Mouse (Mus musculus): Measurements from ENCODE around the gene Pde2a.

Pde2a gene

DNA sequence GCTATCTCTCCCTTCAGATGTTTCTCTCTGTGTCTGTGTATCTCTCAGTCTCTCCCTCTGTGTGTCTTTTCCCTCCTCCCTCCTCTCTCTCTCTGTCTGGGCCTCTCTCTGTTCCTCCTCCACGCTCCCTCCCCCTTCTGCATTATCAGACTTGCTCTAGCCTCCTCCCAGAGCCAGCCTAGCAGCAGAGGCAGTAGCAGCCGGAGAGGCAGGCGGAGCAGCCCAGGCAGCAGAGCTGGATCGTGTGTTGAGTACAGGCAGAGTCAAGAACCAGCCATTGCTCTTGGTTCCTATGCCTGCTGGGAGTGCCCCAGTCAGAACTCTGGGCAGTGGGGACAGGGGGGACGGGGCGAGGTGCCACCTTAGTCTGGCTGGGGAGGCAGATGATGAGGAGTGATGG lies at the start of gene Pde2a:
Pde2a (plus strand) TSS at position 163 of the 400 bp plus-strand sequence.
- DNase-seq: peak; percentile 44 to 46

DNA sequence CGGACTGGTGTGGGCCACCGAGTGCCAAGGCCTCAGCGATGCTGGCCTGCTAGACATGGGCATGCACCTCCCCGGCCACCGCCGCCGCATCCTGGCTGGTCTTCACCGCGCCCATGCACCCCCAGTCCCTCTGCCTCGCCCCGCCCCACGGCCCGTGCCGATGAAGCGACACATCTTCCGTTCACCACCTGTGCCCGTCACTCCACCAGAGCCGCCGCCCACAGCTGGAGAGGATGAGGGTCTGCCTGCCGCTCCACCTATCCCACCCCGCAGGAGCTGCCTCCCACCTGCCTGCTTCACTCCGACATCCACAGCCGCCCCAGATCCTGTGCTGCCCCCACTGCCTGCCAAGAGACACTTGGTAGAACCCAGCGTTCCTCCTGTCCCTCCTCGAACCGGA lies 48.4 kb upstream of the Pde2a start:
- DNase-seq: no peak

DNA sequence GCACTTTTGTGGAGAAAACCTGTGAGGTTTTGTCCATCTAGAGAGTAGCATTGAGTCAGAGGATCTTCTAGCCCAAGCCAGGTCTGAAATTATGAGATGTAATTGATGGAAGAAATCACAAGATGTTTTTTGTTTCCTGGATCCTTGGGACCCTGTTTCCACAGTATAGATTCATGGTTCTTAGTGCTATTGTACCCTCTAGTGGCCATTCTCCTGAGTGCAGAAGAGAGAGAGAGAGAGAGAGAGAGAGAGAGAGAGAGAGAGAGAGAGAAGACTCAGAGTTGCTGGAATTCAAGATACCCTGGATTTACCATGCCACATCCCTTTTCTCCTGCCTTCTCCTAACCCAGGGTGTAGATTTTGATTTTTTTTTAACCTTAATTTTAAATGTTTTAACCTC lies 47.3 kb upstream of the Pde2a start:
- peak; percentile 73 to 82 for DNase-seq

DNA sequence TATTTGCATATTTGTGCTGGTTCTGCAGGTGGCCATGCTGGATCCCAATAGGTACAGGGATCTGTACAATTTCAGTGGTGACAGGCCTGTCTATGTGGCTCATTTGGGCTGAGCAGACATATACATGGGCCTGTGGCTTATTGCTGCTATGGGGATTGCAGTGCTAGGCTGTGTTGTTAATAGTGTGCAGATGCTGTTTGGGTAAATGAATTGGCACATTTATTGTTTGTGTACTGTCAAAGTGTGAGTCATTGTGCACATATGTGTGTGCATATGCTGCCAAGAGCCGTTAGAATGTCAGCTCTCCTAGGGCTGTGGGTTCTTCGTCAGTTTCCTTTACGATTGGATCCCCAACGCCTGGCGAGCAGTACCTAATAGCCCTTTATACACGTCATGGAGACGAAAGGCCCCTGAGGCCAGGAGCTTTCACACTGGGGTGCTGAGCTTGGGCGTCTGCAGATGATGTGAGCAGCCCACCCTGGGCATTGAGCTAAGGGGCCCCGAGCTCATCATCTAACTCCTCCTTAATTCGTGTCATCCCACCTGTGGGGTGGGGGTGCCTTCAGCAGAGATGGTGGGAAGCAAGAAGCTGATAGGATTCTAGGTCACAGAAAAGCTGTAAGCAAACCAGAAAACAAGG lies 44.7 kb upstream of the Pde2a start:
- DNase-seq: no peak

DNA sequence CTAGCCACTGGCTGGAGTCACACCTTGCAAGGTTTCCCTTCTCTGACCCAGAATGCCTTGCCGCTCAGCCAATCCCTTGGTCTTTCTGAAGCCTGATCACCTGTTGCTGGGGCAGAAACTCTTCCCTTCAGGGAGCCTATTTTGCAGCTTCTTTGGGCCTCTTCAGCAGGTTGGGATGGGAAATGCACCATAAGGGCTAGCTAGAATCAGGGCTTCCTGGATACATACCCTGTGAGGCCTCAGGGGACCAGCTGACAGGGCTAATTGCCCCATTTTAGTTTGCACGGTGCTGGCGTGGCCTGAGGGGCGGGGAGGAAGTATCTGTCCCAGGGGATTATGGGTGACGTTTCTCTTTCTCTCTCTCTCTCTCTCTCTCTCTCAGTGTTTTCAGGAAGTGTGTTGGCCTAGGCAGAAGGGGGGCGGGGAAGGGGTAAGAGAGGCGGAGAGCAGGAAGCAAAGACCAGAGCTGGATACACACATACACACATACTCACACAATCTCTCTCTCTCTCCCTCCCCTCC lies 43.7 kb upstream of the Pde2a start:
- DNase-seq: no peak

DNA sequence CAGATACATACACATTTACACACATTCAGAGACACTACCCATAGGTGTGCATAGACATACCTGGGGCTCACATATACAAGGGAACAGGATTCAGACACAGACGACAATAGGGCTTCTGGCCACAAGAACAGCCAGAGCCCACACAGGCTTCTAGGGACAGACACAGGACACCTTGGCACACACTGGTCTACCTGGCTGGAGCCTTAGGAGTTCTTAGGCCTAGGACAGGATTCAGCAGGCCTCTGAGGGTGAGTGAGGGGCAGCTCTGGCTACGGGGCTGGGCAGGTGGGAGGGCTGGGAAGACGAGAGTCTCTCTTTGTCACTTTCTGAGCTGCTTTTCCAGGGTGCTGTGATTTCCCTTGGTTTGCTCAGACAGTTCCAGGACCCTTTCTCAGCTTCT lies 43.2 kb upstream of the Pde2a start:
- DNase-seq: no peak

DNA sequence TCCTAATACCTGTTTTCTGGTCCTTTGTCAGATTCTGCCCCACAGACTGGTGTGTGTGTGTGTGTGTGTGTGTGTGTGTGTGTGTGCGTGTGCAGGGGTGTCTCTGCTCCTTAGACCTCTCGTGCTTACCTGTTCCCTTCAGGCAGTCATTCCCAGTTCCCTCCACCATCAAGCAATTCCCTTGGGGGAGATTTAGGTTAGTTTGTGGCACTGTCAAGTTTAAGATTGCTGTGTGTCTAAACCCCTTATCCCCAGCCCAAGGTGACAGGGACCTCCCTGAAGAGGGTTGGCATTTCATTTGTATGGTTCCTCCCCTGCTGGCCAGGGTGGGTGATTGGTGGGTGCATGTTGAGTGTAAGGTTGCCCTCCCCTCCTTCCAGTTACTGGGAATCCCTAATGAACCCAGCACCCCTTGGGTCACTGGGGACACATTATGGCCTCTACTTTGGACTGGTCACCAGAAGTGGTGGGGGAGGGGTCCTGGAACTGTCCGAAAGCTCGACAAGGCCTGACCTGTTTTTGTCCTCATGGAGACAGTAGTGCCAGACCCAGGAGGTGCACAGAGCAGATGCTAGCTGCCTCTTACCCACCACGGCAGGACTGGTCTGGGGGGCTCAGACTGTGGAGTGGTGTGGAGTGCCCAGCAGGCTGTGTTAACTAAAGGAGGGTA lies 42.6 kb upstream of the Pde2a start:
- DNase-seq: no peak

DNA sequence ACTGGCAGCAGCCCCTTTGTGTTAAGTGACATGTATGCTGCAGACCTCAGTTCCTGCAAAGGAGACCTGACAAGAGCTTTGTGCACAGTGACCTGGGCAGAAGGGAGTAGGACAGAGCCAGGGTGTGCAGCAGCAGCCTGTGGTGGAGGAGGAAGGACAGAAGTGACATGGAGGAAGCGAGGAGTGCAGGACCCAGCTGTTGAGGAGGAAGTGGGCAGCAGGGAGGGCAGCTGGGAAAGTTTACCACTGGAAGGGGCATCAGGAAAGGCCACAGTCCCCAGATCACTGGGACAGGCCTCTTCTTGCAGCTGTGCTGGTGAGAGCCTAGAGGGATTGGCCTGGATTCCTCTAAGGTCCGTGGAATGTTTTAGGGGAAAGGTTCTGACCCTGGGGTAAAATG lies 41.8 kb upstream of the Pde2a start:
- DNase-seq: no peak

DNA sequence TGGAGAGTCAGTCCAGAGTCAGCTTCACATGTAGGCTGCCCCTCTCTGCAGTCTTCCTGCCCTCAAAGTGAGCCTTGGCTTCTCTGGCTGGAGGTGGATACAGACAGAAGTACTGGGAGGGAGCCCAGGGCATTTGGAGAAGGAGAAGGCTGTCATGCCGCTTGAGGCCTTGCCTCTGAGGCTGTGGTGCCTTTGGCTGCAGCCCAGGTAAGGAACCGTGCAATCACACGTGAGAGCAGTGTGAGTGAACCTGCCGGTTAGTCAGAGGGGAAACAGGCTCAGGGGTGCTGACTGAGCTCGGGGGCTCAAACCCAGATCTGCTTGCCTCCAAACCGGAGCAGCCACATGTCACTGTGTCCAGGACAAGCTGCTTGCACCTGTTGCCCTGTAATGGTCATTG lies 40.0 kb upstream of the Pde2a start:
- no peak for DNase-seq

DNA sequence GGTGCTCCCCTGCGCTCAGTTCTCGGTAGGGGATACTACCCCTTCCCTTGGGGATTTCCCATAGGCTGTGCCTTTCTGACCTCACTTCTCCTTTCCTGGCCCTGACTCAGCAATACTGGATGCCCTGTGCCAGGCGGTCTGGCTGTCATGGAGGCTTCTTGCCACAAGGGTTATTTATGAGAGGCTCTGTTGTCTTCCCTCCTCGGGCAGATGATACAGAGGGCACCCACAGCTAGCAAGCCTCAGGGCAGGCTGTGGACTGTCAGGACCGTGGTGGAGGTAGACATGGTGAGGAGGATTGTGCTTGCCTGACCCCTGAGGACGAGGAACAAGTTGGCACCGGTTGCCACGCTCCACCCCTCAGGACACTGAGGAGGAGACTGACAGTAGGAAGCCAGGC lies 39.1 kb upstream of the Pde2a start:
- DNase-seq: peak; percentile 42 to 43

DNA sequence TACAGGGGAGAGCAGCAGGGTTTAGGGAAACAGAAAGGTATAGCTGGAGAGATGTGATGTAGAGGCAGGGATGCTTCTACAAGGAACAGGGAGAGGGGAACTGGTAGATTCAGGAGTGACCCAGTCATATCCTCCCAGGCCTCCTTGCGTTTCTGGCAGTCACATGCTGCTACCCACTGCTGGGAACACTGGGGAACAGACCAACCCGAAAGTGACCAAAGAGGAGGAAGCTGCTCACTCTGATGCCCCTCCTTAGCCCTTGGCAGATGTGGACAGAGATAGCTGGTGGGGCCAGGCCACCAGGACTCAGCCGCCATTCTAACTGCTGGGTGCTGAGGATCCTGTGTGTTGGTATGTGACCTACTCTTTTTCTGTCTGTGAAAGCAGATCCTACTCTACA lies 37.7 kb upstream of the Pde2a start:
- no peak for DNase-seq

DNA sequence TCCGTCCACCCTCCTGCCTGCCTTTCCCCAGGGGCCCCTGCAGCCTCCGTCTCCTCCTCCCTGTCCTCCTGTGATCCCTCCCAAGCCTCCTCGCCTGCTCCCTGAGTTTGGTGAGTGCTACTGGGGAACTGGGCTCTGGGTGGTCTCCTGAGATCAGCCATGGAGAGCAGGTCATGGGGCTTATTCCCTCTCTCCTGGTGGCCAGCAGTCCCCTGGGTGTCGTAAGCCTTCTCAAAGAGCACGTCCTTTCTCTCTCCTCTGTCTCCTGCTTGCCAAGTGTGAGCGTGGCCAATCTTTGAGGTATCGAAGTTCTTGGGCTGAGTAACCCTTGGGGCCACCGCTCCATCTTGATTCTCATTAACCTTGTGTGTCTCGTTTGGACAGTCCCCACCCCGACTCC lies 36.6 kb upstream of the Pde2a start:
- DNase-seq: no peak

DNA sequence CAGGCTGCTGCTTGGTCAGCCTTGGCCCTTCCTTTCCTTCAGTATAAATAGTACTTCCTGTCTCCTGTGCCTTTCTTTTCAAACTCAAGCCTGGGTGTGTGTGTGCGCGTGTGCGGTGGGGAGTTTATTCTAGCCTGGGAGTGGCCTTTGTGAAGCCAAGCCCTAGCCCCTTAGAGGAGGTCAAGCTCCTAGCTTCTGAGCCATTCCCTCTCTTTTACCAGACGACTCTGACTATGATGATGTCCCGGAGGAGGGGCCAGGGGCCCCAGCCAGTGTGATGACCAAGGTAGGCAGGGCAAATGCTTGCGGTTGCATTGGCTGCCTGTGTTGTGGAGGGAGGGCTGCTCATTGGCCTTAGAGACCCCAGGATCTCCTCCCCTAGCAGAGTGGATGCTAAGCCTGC lies 36.2 kb upstream of the Pde2a start:
- DNase-seq: no peak

DNA sequence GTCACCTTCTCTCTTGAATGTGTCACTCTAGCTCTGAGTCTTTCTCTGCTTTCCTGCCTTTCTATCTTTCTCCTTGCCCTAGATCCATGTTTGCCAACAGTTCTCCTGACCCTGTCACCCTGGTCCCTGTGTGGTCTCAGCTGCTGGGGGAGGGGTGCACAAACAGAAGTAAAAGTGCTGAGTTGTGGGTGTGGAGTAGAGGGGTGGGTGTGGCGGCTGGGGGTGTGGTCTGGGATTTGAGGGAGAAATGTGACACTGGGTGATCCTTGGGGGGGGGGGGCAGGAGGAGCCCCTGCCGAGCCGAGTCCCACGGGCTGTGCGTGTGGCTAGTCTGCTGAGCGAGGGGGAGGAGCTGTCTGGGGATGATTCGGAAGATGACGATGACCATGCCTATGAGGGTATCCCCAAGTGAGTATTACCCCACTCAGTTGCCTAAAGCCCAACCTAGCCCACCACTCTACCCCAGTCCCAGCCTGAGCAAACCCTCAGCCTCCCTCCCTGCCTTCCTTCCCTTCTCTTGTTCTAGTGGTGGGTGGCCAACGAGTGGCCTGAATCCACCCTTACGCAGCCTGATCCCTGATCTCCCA lies 35.5 kb upstream of the Pde2a start:
- DNase-seq: no peak

DNA sequence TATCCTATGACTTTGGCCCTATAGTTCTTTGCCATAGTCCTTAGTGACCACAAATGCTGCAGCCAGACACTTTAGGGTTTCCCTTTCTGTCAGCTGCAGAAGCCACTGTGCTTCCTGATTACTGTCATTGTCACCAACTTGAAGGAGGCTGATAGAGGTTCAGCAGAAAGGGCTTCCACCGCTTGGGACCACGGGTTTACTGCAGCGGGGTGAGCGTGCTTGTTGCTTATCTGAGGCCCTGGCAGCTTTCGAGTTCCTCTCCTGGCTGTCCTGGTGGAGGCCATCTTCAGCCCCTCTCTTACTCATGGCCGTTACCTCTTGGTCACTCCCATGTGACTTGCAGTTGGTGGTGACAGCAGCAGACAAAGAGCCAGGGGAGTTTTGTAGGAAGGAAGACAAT lies 32.2 kb upstream of the Pde2a start:
- DNase-seq: no peak

DNA sequence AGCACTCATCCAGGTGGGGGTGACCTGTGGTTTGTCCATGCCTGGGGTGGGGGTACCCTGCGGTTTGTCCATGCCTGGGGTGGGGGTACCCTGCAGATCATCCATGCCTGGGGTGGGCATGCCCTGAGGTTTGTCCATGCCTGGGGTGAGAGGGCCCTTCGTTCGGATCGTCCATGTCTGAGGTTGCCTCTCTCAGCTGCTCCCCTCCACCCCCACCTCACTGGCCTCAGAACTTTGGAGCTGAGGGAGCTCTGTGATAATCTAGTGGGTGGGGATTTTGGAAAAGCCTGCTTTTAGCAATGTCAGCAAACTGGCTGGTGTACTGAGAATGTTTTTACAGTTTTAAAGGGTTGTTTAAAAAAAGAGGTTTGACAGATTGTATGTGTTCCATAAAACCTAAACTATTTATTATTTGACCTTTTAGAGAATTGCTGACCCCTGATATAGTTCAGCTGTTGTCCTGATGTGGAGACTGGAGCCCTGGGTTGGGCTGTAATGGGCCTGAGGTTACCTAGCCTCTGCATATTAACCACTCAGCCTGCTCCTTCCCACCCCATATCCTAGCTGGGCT lies 29.5 kb upstream of the Pde2a start:
- DNase-seq: no peak

DNA sequence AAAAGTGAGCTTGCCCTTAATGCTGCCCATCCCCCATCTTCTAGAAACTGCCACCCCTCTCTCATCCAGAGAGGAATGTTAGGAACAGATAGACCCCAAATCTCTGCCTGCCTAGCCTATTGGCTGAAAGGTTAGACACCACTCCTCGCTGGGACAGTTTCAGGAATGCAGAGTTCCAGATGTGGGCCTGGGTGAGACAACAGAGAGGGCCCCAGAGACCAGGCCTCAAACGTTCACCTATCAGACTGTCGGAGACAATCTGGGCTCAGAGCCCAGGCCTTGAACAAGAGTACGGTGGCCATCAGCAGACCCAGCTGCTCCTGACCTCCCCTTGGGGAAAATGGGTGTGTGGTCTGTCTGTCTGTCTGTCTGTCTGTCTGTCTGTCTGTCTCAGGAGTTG lies 28.5 kb upstream of the Pde2a start:
- no peak for DNase-seq

DNA sequence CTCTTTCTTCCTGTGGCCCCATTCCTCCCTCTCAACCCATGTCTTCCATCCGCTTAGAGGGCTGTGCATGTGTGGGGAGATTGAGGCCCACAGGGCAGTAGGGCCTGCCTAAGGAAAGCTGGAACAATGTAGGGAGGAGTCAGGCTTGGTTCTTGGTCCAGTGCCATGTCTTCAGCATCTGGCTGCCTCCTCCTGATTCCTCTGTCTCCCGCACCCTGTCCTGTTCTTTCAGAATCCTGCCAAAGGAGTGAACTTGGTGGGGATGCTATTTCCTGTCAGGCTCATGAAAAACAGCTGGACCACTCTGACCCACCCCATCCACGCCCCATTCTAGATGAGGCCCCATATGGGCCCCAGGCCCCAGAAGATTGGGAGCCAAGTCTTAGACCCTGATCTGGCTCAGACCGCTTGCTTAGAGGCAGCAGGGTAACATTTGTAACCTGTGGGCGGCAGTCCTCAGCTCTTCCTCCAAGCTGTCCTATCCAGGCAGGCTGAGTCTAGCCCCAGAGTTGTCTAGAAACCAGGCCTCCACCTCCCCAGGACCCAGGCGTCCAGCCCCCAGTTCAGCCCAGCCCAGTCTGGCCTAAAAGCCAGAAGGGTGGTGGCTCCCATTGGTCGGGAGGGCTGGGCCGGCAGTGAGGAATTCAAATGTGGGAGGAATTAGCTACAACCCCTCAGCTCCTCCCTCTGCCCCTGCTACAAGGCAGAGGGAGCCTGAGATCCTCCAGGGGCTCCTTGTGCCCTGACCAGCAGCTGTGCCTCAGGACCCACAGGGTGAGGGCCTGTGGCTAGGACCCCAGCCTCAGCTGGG lies 27.6 kb upstream of the Pde2a start:
- no peak for DNase-seq

DNA sequence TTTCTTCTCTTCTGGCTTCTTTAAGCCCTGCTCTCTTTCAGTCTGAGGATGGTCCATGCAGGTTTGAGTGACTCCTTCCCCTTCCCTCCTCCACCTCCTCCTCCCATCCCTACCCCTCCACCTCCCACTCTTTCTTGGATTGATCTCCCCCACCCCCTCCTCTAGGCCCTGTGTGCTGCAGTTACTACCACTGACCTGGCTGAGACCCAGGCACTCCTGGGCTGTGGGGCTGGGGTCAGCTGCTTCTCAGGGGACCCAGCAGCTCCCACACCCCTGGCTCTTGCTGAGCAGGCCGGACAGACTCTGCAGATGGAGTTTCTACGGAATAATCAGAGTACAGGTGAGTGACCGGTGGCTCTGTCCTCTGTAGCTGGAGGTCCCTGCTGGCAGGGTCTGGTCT lies 26.9 kb upstream of the Pde2a start:
- no peak for DNase-seq

DNA sequence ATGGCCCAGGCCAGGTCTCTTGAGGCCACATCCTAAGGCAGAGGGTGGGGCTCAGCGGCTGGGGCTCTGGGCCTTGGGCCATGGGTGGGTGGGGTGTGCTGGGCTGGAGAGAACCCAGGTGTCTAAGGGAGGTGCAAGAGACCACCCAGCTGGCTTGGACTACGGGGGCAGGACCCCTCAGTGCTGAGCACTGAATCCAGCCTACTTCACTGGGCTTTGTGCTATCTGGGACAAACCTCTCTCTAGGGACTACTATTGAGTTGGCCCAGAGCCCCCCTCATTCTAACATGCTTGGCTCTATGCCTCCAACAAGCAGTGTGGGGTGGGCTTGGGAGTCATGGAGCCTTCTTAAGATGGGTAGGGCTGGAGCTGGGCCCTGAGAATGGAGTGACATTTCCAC lies 26.0 kb upstream of the Pde2a start:
- no peak for DNase-seq

DNA sequence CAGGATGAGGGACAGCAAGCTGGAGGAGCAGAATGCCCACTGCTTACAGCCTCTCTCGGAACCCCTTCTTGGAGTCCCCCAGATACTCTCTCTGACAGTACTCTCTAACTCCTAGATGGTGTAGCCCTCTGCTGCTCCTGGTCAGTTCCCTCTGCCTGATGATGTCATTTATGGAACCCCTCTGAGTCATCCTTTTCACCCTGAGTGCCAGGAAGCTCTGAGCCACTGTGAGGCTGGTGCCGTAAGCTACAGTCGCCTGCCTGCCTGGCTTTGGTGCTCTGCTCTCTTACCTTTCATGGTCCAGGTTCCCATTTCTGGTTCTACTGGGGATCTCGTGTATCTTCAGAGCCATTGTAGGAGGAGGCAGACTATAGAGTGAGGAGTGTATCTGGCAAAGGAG lies 24.3 kb upstream of the Pde2a start:
- DNase-seq: no peak

DNA sequence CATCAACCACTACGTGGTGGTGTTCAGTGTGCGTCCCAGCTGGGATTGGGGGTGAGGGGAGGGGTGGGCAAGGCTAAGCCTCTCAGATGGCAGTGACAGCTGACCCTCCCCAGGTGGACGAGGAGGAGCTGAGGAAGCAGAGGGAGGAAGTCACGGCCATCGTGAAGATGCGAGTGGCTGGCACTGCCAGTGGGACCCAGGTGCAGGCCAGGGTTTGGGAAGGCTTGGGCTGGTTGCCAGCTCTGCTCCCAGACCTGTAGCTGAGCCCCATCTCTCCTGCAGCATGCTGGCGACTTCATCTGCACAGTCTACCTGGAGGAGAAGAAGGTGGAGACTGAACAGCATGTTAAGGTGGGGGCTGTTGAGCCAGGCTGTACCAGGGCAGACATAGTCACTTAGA lies 20.0 kb upstream of the Pde2a start:
- DNase-seq: peak; percentile 55 to 66

DNA sequence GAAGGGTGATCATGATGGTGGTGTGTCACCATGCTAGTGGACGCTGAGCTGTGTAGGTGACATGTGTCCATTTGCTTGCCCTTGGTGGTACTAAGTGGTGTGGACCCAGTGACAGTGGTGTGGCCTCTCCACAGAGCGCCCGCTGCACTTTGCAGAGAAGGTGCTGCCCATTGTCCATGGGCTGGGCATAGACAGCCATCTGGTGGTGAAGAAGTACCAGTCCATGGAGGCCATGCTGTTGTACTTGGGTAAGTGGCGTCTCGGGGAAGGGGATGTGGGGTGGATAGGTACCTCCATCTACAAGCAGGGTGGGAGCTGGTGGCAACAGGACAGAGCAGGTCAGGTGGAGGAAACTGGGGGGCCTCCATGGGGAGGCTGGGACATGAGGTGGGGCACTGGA lies 17.7 kb upstream of the Pde2a start:
- no peak for DNase-seq
